Mouse (Mus musculus) olfactory bulb, adult 2 months (tissue): ENCODE measurements around the gene Gpam.
A peak's percentile ranks its signal among the peaks of the same experiment; 100 is the strongest.

Experiments
- CTCF ChIP-seq: fragments of 200-500 bp; IDR thresholded peaks from 2 replicates; pipeline ENCODE4 v1.5.1; 2012; ENCODE audit warnings: low read depth, mild to moderate bottlenecking, low read length, moderate library complexity; ENCODE audit not compliant: insufficient read depth
- POLR2A ChIP-seq: fragments of 200-500 bp; IDR thresholded peaks from 2 replicates; pipeline ENCODE4 v1.6.1; 2012; ENCODE audit warnings: mild to moderate bottlenecking, low read depth, low read length, moderate library complexity; ENCODE audit not compliant: insufficient read depth

DNA sequence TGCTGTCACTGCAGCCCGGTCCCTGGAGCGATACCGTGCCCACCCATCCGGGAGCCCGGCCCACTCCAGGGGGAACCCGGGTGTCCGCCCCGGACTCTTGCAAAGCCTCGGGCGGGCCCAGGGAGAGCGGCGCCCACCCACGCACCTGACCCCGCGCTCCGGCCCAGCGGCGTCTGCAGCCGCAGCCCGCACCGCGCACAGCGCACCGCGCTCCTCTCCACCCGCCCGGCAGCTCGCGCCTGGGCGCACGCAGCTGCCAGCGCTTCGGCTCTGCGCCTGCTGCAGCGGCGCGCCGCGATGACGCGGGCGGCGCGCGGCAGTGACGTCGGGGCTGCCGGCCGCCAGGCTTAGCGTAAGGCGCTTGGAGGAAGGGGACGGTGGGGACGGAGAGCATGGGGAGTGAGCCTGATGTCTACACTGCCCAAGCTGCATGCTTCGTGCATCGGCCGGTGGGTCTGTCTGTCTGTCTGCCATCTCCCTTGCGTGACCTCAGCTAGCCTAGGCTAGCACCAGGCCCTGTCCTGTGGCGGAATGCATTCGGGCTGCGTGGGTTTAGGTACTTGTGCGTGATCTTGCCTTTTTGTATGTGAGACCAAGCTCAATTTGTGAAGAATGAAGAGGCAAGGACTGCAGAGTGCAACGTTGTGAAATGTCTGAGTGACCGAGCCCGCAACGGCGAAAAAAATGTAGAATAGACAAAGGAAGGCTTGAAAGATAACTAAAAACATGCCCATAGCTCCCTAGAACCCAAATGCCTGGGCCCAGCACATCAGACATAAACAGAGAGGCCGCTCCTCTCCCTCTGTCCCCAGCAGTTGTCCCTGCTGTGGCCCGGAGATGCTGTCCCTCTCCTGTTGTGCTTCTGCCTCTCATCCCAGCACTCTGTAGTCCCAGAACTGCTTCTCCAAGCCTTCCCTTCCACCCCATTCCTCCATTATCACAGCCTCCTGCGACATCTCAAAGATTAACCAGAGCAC lies 27.6 kb downstream of the Gpam start:
- TF ChIP-seq POLR2A (peak; percentile 98), CTCF (no peak)
